Mouse (Mus musculus) myocyte (in vitro differentiated cells): Measurements from ENCODE around the gene Slit2.

Experiments
- CEBPB ChIP-seq: IDR thresholded peaks from 2 replicates; pipeline ENCODE4 v1.6.1; 2011; ENCODE audit warnings: mild to moderate bottlenecking, moderate library complexity; ENCODE audit not compliant: poor library complexity, insufficient read depth, severe bottlenecking
- E2F4 ChIP-seq: IDR thresholded peaks from one replicate; pipeline ENCODE4 v1.6.1; 2011; ENCODE audit warnings: mild to moderate bottlenecking, control low read depth, moderate library complexity; ENCODE audit not compliant: insufficient read depth
- MAX ChIP-seq: IDR thresholded peaks from one replicate; pipeline ENCODE4 v1.6.1; 2011; ENCODE audit warnings: low read depth, mild to moderate bottlenecking, control low read depth
- MYOG ChIP-seq, 3 experiments: IDR thresholded peaks; one replicate each; pipeline ENCODE4 v1.6.1; 2011; ENCODE audit warnings: control low read depth in 2 of 3, low read depth in 2 of 3, mild to moderate bottlenecking in 2 of 3; ENCODE audit not compliant: insufficient read length in 2 of 3, control insufficient read depth in 1 of 3, insufficient read depth in 1 of 3
- POLR2A ChIP-seq: IDR thresholded peaks from one replicate; pipeline ENCODE4 v1.6.1; 2011; ENCODE audit warnings: low read depth, mild to moderate bottlenecking, control low read depth, moderate library complexity; ENCODE audit not compliant: insufficient read length
- POLR2AphosphoS2 ChIP-seq: IDR thresholded peaks from one replicate; pipeline ENCODE4 v1.6.1; 2011; ENCODE audit warnings: low read depth, control low read depth; ENCODE audit not compliant: insufficient read length
- TCF12 ChIP-seq: IDR thresholded peaks from one replicate; pipeline ENCODE4 v1.6.1; 2011; ENCODE audit warnings: mild to moderate bottlenecking, control low read depth; ENCODE audit not compliant: poor library complexity, insufficient read depth, severe bottlenecking
- TCF3 ChIP-seq: IDR thresholded peaks from one replicate; pipeline ENCODE4 v1.6.1; 2011; ENCODE audit warnings: low read depth, control low read depth; ENCODE audit not compliant: insufficient read length
- USF1 ChIP-seq: IDR thresholded peaks from one replicate; pipeline ENCODE4 v1.6.1; 2011; ENCODE audit warnings: low read depth, mild to moderate bottlenecking, control low read depth, moderate library complexity

DNA sequence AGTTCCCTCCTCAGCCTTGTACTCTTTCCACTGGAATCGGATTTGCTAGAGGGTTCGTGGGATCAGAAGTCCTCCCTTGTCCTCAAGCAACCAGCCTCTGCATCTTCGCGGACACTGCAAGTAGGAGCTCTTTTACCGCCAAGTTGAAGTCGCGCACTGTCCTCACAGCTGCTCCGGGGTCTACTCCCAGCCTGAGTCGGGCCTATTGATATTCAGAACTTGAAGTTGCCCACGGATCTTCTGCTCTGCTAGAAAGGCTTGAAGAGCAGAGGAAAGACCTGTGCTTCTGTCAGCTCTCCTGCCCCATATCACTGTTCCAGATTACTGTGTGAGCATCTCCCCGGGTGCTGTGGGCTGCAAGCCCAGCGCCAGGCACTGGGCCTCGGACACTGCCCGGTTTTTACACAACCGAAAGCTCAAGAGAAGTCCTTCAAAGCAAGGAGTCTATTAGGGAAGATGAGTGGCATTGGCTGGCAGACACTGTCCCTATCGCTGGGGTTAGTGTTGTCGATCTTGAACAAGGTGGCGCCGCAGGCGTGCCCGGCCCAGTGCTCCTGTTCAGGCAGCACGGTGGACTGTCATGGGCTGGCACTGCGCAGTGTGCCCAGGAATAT is 1.8 kb downstream of the Slit2 start:
- TF ChIP-seq POLR2A (no peak), CEBPB (no peak), USF1 (no peak), TCF12 (no peak), POLR2AphosphoS2 (no peak), TCF3 (no peak), E2F4 (no peak), MAX (no peak), MYOG (IDR thresholded peaks at IDR 0.05; ENCODE audit: control insufficient read depth in 1 of 3, insufficient read depth in 1 of 3, insufficient read length in 2 of 3, low read depth in 2 of 3) (no peak)
